Mouse (Mus musculus): ENCODE data around the gene Idua.

The Idua gene

DNA sequence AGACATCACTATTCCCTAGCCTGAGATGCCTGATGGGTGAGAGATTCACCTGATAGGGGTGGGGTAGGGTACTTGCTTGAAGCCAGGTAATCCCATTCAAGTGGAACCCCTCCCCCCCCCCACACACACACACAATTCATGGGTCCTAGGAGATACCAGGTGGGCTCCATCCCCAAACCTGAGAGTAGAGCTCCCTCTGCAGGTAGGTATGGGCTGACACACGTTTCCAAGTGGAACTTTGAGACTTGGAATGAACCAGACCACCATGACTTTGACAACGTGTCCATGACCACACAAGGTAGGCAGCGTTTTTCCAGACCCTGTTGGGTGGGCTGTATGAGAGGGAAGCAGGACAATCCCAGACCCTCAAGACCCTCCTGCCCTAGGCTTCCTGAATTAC is 19.8 kb downstream of the Idua start:
- DNase-seq (ENCODE audit: extremely low spot score, low spot score) = no peak

DNA sequence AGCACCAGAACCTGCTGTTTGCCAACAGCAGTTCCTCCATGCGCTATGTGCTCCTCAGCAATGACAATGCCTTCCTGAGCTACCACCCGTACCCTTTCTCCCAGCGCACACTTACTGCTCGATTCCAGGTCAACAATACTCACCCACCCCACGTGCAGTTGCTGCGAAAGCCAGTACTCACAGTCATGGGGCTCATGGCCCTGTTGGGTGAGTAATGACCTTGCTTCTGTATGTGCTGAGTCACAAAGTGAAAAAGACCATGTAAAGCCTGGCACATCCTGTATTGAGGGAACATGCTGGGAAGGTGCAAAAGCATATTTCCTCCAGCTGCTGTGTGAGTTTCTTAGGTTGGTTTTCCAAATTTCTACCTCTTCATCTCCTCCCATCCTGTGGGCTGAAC is 20.7 kb downstream of the Idua start:
- DNase-seq (ENCODE audit: extremely low spot score, low spot score) = no peak

DNA sequence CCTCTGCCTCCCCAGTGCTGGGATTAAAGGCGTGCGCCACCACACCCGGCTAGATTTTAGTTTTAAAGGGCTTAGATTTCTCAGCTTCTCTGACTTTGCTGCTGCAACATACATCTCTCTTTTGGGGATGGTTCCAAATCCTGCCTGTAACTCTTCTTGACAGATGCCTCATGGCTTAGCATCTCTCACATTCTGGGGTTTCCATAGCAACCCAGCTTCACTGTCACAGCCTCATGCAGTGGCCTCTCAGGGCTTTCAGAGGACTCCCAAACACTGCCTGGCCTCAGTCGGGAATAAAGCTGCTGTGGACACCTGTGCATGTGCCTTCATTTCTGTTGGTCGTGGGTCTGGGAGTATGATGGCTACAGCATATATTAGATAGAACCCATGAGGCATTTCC is 29.0 kb downstream of the Idua start:
- DNase-seq (ENCODE audit: extremely low spot score, low spot score) = no peak

DNA sequence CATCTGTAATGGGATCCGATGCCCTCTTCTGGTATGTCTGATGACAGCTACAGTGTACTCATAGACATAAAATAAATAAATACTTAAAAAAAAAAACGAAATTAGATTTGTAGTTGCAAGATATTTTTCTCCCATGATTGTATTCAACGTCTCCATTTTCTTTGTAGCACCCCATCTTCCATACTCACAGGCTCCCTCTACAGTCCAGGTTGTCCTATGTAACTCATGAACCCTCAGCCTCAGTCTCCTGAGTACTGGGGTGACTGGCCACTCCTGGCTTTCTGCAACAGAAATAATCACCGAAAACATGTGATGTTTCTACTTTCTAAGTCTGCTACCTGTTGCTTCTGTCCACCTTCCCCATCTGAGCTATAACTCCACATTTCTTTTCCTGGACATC is 31.0 kb downstream of the Idua start:
- no peak for DNase-seq (ENCODE audit: extremely low spot score, low spot score)

DNA sequence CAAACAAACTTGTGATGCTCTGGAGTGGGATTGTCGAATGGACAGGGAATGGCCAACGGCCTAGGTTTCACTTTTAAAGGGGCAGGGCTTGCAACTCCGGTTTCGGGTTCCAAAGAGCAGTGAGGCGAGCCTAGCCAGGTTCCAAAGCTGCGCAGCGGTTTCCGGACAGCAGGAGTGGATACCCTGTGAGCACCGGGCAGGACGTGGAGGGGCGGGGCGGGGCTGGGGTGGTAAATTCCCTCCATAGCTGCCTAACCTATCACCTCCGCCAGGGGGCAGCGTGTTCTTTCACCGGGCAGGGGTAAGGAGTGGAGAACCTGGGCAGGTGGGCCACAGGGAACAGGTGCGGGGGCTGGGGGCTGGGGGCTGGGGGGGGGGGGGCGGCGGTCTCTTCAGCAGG is 32.1 kb downstream of the Idua start, which contains the start of gene Fgfrl1:
Gene Fgfrl1, plus strand, starts transcription at position 112 of the 400 bp plus-strand sequence.
- DNase-seq (ENCODE audit: extremely low spot score, low spot score) = peak; percentile 66

DNA sequence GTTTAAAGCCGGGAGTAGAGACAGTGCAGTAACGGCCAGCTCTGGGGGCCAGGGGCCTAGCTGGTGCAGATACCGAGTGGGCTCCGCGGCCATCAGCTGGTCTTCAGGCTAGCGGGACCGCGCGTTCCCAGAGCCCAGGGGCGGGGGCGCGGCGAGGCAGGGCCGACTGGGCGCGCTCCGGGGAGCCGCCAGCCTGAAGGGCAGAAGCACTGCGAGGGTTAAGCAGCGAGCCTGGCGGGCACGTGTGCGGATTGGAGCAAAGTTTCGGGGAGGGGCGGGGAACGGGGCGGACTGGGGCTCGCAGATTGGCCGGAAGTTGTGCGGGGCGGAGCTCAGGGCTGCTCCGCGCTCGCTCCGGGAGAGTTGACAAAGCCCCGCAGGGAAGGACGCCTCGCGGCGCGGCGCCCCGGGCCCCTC is 33.7 kb downstream of the Idua start:
- DNase-seq (ENCODE audit: extremely low spot score, low spot score) = peak; percentile 90

DNA sequence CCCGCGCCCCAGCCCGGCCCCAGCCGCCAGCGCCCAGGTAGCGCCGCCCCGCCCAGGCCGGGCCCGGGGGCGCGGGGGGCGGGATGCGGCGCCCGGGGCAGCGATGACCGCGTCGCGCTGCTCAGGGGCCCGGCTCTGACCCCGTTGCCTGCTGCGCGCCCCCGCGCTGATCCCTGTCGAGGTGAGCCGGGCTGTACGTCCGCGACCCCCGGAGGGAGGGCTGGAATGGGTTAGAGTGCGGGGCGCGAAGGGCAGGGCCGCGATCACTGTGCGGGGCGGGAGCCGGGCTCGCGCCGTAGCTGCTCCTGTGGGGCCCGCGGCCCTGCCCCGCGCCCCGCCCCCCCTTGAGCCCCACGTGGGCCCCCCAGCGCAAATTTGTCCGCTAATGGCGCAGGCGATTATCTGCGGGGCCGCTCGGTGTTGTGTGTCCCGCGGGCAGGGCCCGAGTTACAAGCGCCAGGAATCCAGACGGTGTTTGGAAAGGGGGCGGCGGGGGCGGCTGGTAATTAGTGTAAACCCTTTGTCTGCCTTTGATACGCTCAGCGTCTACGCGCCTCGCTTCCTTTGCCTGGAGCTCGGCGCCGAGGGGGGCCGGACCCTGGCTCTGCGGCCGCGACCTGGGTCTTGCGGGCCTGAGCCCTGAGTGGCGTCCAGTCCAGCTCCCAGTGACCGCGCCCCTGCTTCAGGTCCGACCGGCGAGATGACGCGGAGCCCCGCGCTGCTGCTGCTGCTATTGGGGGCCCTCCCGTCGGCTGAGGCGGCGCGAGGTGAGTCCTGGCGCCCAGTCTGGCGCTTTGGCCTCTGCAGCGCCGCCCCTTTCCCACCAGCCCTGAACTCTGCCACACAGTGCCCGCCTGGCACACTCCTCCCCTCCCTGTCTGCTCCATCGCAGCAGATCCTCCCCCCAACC is 34.5 kb downstream of the Idua start:
- DNase-seq (ENCODE audit: extremely low spot score, low spot score) = peak; percentile 61

- DNase-seq (ENCODE audit: extremely low spot score, low spot score) = no peak
These were observed 35.7 kb downstream of the Idua start for GRCm38 (mm10) chr5:108695861-108696260.

DNA sequence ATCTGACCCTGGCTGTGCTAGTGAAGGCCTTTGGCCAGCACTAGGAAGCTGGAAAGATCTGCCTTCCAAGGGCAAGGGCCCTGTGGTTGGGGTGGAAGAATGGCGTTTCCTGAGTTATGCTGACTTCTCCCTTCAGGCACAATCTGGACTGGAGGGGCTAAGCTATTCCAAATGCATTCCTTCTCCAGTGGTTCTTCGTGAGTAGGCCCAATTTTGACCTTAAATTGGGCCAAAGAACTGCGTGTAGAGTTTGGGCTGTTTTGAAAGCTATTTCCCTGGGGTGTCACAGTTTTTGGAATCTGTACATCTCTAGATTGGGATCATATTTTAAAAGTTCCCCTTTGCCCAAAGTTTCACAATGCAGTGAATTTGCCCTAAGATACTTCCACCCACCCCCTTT is 36.4 kb downstream of the Idua start:
- DNase-seq (ENCODE audit: extremely low spot score, low spot score) = no peak

DNA sequence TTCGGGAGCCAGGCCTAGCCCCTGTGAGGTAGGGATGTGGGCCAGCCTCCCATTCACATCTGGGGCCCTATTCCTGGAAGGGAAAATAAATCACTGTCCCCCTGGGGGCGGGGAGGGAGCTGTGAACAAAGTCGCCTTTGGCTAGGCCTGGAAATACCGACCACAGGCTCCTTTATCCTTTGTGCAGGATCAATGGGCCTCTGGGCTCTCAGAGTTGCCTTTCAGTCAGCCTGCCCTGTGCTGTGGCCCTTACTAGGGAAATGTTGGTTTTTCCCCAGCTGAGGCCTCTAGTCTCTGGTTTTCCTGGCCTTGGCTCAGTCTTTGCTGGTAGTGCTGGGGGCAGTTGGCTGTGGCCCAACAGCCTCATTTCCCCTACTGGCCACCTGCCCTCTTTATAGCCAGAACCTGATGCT is 37.2 kb downstream of the Idua start:
- DNase-seq (ENCODE audit: extremely low spot score, low spot score) = peak; percentile 70

GRCm38 (mm10) chr5:108700346-108700745 is 40.2 kb downstream of the Idua start:
- no peak for DNase-seq (ENCODE audit: extremely low spot score, low spot score)

DNA sequence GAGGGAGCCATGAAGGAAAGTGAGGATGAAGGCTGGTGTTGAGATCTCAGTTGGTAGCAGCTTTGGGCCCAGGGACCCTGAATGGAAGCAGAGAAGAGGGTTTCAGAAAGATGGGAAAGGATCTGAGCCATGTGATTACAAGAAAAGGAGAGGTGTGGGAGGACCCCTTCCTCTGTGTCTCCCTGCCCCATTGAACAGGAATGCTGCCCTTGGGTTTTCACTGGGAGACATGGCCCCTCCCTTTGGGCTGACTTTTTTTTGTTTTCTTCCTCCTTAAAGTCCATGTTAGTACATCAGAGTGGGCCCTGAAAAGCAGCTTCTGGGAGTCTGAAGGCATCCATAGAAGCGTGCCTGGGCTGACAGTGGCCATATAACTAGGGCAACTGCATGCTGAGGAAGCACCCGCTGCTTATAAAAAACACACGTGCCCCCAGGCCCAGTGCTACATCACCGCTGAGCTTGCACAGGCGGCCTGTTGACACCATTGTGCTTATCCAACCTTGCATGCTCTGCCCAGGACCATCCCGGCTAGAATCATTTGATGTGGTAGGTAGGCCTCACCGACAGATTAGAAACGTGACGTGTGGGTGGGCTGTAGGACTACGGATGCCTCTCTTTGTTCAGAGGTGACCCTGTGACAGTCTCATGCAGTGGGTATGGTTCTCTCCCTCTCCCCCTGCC is 41.4 kb downstream of the Idua start:
- no peak for DNase-seq (ENCODE audit: extremely low spot score, low spot score)

- DNase-seq (ENCODE audit: extremely low spot score, low spot score) = no peak
These were observed 43.9 kb downstream of the Idua start for GRCm38 (mm10) chr5:108703754-108704626.

DNA sequence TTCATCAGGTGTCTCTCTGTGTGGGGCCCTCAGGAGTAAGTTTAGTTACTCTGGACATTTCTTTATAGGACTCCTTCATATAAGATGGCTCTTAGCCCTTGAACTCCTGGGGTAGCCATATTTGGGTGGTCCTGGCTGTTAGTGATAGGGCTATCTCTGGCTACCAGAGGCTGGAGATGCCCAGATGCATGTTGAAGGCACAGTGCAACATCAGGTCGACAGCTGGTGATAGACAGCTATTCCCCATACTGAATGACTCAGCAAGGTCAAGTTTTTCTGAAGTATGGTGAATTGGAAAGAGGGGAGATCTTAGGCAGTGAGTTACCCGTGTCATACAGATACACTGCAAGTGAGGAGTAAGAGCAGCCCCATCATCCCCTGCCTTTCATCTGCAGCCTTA is 47.6 kb downstream of the Idua start:
- DNase-seq (ENCODE audit: extremely low spot score, low spot score) = no peak

DNA sequence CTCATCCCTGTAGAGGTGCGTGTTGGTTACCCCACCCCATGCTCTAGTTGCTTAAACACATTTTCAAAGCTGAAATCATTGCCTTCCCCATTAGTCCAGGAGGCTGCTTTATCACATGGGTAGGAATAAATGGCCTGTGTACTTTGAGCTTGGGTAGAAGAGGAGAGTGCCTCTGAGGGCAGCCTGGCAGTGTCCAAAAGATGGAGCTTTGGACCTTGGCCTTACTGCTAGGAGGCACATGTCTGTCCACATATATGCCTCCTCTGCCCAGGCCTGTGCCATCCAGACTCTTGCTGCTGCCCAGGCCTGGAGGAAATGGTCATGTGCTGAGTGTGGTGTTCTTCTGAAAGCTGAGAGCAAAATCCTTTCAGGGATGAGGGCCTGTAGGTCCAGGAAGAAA is 48.3 kb downstream of the Idua start:
- no peak for DNase-seq (ENCODE audit: extremely low spot score, low spot score)

- no peak for DNase-seq (ENCODE audit: extremely low spot score, low spot score)
These were observed 49.0 kb downstream of the Idua start for GRCm38 (mm10) chr5:108708981-108709731.

DNA sequence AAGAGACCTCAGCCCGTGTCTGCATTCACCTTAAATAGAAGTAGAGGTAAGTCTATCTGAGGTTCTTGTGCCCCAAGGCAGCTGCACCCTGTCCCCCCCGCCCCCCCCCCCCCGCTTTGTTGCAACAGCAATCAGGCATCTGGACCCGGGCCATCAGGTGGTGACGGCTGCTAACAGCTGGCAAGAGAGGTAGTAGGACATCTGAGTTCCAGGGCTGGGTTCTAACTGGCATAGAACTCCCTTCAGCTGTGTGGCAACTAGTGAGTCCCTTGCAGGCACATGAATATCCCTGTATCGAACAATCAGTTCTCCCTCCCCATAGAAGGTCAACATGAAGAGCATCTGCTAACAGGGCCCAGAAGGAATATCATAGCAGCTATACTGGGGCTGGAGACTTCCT is 51.8 kb downstream of the Idua start:
- DNase-seq (ENCODE audit: extremely low spot score, low spot score) = no peak

DNA sequence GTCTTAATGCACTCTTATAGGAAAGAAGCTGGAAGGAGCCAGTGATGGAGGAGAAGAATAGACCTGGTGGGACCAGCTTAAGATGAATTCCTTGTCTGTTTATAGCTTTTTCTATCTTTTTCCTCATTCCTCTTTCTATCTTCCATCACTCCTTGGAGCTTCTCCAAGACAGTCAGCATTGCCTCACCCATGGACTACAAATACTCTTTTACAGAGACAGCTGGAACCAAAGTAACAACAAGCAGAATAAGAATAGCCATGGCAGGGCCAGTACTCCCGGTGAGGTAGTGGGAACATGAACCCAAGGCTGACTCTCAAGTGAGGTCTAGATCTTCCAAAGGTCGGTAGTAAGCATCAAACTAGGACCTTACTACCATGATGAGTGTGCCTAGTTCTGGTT is 53.0 kb downstream of the Idua start:
- no peak for DNase-seq (ENCODE audit: extremely low spot score, low spot score)

DNA sequence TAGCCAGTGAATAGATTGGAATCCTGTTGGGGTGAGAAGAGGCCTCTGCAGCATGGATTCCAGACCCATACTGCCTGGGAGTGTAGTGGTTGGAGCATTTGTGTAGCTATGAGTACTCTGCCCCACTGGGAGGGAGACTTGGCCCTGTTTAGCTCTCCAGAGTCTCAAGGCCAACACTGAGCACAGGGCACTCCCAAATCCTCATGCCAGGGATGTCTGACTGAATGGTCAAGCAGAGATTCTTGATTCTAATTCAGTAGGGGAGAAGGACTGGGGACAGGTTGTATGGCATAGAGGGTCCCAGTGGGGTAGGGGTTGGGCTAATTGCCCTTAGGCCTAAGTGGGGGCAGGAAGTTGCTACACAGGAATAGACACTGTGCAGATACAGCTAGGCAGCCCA is 53.6 kb downstream of the Idua start:
- no peak for DNase-seq (ENCODE audit: extremely low spot score, low spot score)

GRCm38 (mm10) chr5:108714149-108714548 is 54.0 kb downstream of the Idua start:
- no peak for DNase-seq (ENCODE audit: extremely low spot score, low spot score)

DNA sequence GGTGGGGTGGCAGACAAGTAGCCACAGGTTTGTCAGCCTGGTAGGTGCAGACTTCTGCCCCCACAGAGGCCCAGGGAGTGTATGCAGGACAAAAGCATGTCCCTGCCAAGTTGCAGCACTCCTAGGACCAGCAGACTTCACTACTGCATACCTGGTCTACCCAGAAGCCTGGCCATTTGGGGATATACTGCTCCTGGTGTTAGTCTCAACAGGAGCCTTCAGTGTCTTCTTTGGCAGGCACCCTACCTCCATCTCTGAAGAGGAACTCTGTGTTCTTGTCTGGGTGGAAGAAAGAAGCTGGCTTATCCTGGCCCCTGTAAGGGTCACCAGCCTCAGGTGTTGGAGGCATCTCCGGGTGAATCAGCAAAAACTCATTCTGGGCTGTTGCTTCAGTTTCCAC is 55.8 kb downstream of the Idua start:
- DNase-seq (ENCODE audit: extremely low spot score, low spot score) = no peak

Measured in neural tube, embryonic 10.5 days (tissue).